Mouse (Mus musculus) intestine, embryonic 16.5 days (tissue): ENCODE results near the gene Wipf3. TPM values are rescaled to one million over a fixed set of nuclear protein-coding genes. Genes with fewer than 3 reads are reported as not detected.

Experiments
- ATAC-seq: fragments of 200-750 bp; cut with Nextera tagmentation; 2 replicates; pipeline ENCODE4 v1.8.0; 2017; ENCODE audit warnings: moderate TSS enrichment, moderate library complexity
- H3K27ac ChIP-seq: fragments of 300-500 bp; sonication (generic); 2 replicates; pipeline ENCODE4 v1.5.1; 2014; ENCODE audit warnings: mild to moderate bottlenecking, low read length
- H3K27me3 ChIP-seq: fragments of 300-500 bp; sonication (generic); replicated peaks from 2 replicates; pipeline ENCODE4 v1.6.1; 2014; ENCODE audit warnings: low read length, control low read depth, mixed read lengths; ENCODE audit not compliant: control insufficient read depth, insufficient read depth
- H3K36me3 ChIP-seq: fragments of 300-500 bp; sonication (generic); 2 replicates; pipeline ENCODE4 v1.6.1; 2014; ENCODE audit warnings: low read length, control low read depth; ENCODE audit not compliant: control insufficient read depth, insufficient read depth
- H3K4me1 ChIP-seq: fragments of 300-500 bp; sonication (generic); 2 replicates; pipeline ENCODE4 v1.6.1; 2014; ENCODE audit warnings: low read length, control low read depth, mixed read lengths; ENCODE audit not compliant: control insufficient read depth, insufficient read depth
- H3K4me2 ChIP-seq: fragments of 300-500 bp; sonication (generic); 2 replicates; pipeline ENCODE4 v1.6.1; 2014; ENCODE audit warnings: low read depth, low read length, control low read depth
- H3K4me3 ChIP-seq: fragments of 300-500 bp; sonication (generic); 2 replicates; pipeline ENCODE4 v1.5.1; 2014; ENCODE audit warnings: mild to moderate bottlenecking, low read length
- H3K9ac ChIP-seq: fragments of 300-500 bp; sonication (generic); 2 replicates; pipeline ENCODE4 v1.6.1; 2014; ENCODE audit warnings: low read depth, low read length
- H3K9me3 ChIP-seq: fragments of 300-500 bp; sonication (generic); 2 replicates; pipeline ENCODE4 v1.6.1; 2016; ENCODE audit warnings: low read length, control low read depth; ENCODE audit not compliant: control insufficient read depth
- WGBS: fragments of 180-500 bp; shearing (Covaris S2); extraction: QIAGEN DNeasy Blood & Tissue Kit; methylation state at CpG from one replicate; pipeline ENCODE4 v1.1.7; 2014; 5-methylcytosine and 5-hydroxymethylcytosine counted together
- polyA plus RNA-seq: library from polyadenylated mRNA; unstranded; fragments of >200 nt; fragmentation: Nextera tagmentation; extraction: Ambion mirVana; gene quantifications from 2 replicates; pipeline ENCODE4 v1.2.1, GENCODE M21; 2015

Wipf3 gene
- polyA plus RNA-seq, 1 experiment from 2014 or later: 1.7 TPM

DNA sequence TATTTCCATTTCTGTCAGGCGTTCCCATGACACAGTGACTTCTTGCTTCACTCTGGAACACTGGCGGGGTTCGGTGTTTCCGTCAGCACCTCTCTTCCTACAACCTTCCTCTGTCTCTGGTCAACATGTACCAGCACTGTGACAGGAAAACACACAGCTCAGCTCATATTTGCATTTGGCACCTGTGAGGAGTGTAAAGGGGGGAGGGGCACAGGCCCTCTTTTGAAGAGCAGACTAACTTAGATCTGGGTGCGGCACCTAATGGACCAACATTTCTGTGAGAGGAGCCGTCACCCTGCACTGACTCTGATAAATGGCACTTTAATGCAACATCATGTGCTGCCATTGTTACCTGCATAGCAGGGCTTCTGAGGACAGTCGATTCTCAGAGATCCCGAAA, 4.2 kb upstream of the Wipf3 start:
- H3K36me3 ChIP-seq: no peaks in the 10 kb centered on the region
- no peak overlapping the region for H3K9ac ChIP-seq
- H3K9me3 ChIP-seq: no peaks in the 10 kb centered on the region
- H3K4me3 ChIP-seq: no peak overlapping the region
- 76% methylated on average over 8 of the region's 8 CpGs for WGBS
- no peak overlapping the region for H3K4me2 ChIP-seq
- no peak overlapping the region for H3K27ac ChIP-seq
- peaks cover 16% of the 10 kb centered on the region for H3K4me1 ChIP-seq
- H3K27me3 ChIP-seq: peaks cover 7% of the 10 kb centered on the region; the same call in 1 of the 2 replicates
- ATAC-seq: no peak

DNA sequence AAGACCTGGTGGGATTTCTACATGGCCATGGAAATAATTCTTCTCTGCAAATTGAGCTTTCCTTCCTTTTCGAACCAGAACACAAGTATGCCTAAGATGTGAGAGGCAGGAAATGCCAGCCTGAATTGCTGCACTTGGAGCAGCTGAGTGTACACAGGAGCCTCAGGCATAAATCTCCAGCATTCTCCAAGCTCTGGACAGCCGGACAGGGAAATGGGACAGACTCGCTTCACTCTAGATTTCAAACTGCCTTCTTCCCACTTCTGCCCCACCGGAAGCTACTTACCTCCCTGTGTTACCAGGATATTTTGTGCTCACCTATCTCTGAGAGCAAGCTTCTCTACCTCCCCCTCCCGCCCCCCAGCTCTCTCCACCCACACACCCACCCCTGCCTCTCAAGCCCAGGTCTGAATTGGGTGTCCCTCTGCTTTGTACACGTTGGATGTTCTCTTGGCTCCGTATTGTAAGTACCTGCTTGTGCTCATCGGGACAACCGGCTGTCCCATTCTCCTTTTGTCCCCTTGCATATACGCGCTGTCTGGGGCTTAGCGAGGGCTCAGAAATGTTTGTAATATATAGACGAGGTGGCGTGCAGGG, 455 bp upstream of the Wipf3 start:
- 4% methylated on average over 14 of the region's 14 CpGs for WGBS
- H3K4me3 ChIP-seq: peak overlapping the region; percentile 60

DNA sequence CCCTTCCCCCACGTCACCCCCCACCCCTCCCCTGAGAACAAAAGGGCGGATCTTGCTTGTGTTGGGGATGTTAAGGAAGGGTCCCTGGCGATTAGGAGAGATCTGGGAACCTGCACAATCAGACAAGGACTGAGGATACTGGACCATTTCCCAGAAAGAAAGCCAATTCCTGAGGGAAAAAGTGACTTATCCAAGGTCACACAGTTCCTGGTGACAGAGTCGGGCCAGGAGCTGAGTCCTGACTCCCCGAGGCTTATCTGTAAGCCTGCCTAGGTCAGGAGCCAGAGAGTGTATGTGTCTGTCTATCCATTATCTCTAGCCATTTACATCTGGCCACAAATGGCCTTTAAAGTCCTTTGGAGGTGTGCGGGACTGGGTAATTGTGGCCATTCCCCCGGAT, 818 bp downstream of the Wipf3 start:
- no peak for ATAC-seq
- Histone ChIP-seq H3K27me3 (peaks cover 7% of the 10 kb centered on the region; the same call in 1 of the 2 replicates), H3K4me1 (peaks cover 16% of the 10 kb centered on the region), H3K27ac (no peak overlapping the region), H3K9ac (peak overlapping the region; percentile 72), H3K4me3 (peak overlapping the region; percentile 60), H3K9me3 (no peaks in the 10 kb centered on the region), H3K4me2 (peak overlapping the region; percentile 95), H3K36me3 (no peaks in the 10 kb centered on the region)
- 30% methylated on average over 7 of the region's 7 CpGs for WGBS

More for the DNA sequence above, 455 bp upstream of the Wipf3 start:
- peaks cover 7% of the 10 kb centered on the region; the same call in 1 of the 2 replicates for H3K27me3 ChIP-seq
- H3K27ac ChIP-seq: peak overlapping the region; percentile 67
- no peaks in the 10 kb centered on the region for H3K36me3 ChIP-seq
- ATAC-seq: peak; percentile 22
- H3K9ac ChIP-seq: peak overlapping the region; percentile 72
- peak overlapping the region; percentile 95 for H3K4me2 ChIP-seq
- H3K4me1 ChIP-seq: peaks cover 16% of the 10 kb centered on the region
- H3K9me3 ChIP-seq: no peaks in the 10 kb centered on the region

DNA sequence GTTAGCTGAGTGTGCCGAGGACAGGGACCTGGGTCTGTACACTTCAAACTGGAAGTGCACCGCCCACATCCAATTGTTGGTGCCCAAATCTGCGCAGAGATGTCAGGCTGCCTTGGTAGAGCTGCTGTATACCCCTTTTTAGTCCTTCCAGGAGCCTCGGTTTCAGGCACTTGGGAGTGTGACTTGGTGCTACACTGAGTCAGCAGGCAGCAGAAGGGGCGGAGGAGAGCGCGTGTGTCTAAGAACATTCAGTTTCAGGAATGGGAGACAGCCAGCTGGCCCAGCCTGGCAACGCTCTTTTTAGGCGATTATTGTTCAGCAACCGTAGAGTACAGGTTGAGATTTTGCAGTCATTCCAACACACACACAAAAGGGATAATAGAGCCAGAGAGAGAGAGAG, 2.4 kb downstream of the Wipf3 start:
- Histone ChIP-seq H3K9ac (no peak overlapping the region), H3K4me3 (no peak overlapping the region), H3K27ac (no peak overlapping the region), H3K4me1 (peaks cover 21% of the 10 kb centered on the region), H3K36me3 (no peaks in the 10 kb centered on the region), H3K4me2 (no peak overlapping the region), H3K9me3 (no peaks in the 10 kb centered on the region), H3K27me3 (peaks cover 7% of the 10 kb centered on the region; the same call in 1 of the 2 replicates)
- WGBS: 71% methylated on average over 10 of the region's 10 CpGs
- no peak for ATAC-seq

DNA sequence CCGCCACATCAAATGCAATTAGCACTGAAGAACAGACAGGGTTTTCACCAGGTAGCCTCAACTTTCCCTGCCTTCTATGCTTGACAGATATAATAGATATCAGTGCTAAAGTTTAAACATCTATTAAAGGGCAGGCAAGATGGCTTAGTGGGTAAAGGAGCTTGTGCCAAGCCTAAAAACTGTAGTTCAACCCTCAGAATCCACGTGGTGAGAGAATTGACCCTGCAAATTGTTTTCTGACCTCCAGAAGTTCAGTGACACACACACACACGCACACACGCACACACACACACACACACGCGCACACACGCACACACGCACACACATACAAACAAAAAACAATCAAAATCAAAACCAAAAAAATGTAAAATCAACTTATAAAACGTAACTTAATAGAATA, 2.8 kb downstream of the Wipf3 start:
- no peak for ATAC-seq

DNA sequence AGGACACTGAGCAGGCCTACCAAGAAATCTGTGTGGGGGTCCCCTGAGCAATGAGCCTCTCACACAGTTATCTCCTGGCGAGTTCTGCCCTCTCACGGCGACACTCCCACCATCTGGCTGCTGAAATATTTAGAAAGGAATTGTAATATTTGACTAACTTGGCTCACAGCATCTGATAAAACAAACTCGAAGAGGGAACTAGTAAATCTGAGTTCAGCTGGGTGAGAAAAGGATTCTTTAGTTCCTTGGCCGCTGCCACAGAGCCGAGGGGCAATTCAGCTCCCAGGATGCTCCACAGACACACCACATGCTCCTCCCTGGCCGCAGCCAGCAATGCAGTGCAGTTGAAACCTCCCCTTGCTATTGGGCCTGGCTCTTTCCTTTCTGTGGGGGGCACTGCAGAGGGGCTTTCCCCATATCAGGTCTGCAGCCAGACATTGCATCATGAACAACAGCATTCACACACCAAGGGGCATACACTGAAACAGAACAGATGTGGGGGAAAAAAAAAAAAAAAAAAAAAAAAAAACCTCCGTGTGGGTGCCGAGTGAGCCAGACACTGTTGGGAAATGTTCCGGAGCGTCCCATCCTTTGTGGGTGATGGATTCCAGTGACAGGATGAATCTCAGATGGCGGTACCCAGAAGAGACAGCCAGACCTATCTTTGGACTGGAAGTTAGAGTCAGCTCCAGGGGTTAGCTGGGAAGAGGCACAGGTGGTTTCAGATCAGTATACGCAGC, 3.6 kb downstream of the Wipf3 start:
- H3K4me1 ChIP-seq: peaks cover 21% of the 10 kb centered on the region
- no peak for ATAC-seq
- no peaks in the 10 kb centered on the region for H3K9me3 ChIP-seq
- WGBS: 51% methylated on average over 13 of the region's 13 CpGs
- peaks cover 7% of the 10 kb centered on the region; the same call in 1 of the 2 replicates for H3K27me3 ChIP-seq
- no peak overlapping the region for H3K4me2 ChIP-seq
- H3K27ac ChIP-seq: no peak overlapping the region
- H3K9ac ChIP-seq: no peak overlapping the region
- H3K4me3 ChIP-seq: no peak overlapping the region
- no peaks in the 10 kb centered on the region for H3K36me3 ChIP-seq

More for the DNA sequence above, 2.8 kb downstream of the Wipf3 start:
- no peaks in the 10 kb centered on the region for H3K9me3 ChIP-seq
- no peaks in the 10 kb centered on the region for H3K36me3 ChIP-seq
- peaks cover 7% of the 10 kb centered on the region; the same call in 1 of the 2 replicates for H3K27me3 ChIP-seq
- no peak overlapping the region for H3K4me2 ChIP-seq
- no peak overlapping the region for H3K4me3 ChIP-seq
- WGBS: 85% methylated on average over 9 of the region's 9 CpGs
- peaks cover 21% of the 10 kb centered on the region for H3K4me1 ChIP-seq
- H3K9ac ChIP-seq: no peak overlapping the region
- H3K27ac ChIP-seq: no peak overlapping the region

DNA sequence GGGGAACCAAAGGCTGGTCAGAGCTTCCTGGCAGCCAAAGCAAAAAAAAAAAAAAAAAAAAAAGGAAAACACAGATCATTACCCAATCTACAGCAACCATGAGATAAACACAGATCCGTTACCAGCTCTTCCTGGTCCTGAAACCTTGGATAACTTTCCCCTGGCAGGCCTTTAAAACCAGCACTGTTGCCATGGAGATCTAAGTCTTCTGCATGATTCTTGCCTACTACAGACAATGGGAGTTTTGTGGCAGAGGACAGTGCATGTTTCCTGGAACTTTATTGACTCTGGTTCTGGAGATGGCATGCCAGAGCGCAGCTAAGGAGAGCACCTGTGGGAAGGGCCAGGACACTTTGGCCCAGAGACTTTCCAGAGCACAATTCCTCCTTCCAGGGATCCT, 4.8 kb downstream of the Wipf3 start:
- WGBS: 37% methylated on average over 2 of the region's 2 CpGs
- H3K4me2 ChIP-seq: no peak overlapping the region
- no peaks in the 10 kb centered on the region for H3K9me3 ChIP-seq
- peaks cover 13% of the 10 kb centered on the region for H3K4me1 ChIP-seq
- H3K36me3 ChIP-seq: no peaks in the 10 kb centered on the region
- no peak overlapping the region for H3K9ac ChIP-seq
- H3K27me3 ChIP-seq: peaks cover 3% of the 10 kb centered on the region; the same call in 1 of the 2 replicates
- no peak overlapping the region for H3K27ac ChIP-seq
- H3K4me3 ChIP-seq: no peak overlapping the region
- ATAC-seq: no peak

DNA sequence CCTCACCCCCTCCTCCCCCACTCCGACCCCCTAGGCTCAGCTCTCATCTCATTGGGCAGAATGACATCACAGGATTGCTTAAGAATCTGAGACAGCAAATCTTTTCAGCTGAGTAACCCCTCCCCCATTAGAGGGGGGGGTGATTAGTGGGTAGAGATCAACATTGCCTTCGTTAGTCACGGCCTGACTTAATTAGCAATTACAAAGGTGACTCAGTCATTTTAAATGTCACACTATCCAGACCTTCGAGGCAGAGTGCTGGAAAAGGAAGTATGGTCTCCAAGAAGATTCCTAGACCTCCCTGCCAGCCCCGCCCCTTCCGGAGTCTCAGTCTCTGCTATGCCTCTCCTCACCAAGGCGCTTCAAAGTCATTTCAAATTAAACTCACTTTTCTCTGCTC, 6.3 kb downstream of the Wipf3 start:
- ATAC-seq: no peak
- WGBS: 49% methylated on average over 7 of the region's 7 CpGs

DNA sequence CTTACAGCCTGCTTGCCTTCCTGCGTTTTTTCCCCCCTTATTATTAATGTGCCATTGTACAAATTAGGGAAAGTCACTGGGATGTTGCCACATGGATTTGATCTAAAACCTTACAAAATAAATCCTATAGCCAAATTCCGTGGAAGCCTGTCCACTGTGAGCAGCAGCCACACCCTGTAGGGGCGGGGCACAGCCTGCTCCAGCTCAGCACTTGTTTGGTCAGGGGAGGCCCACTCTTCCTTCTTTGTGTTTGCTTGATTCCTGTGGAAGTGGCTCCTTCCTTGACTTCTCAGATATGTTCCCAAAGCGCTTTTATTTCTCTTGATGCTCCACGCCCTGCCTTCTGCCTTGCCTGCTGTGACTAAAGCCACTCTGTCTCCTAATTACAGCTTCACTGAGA, 6.9 kb downstream of the Wipf3 start:
- Histone ChIP-seq H3K36me3 (no peaks in the 10 kb centered on the region), H3K4me2 (no peak overlapping the region), H3K27ac (no peak overlapping the region), H3K27me3 (no peaks in the 10 kb centered on the region), H3K9me3 (no peaks in the 10 kb centered on the region), H3K4me1 (peaks cover 4% of the 10 kb centered on the region; the same call in 1 of the 2 replicates), H3K4me3 (no peak overlapping the region), H3K9ac (no peak overlapping the region)
- ATAC-seq: 0 out of 2 replicates have a peak, but pooled peaks have one; percentile 42
- WGBS: 64% methylated on average over 5 of the region's 5 CpGs

More for the DNA sequence above, 6.3 kb downstream of the Wipf3 start:
- no peak overlapping the region for H3K27ac ChIP-seq
- no peaks in the 10 kb centered on the region for H3K9me3 ChIP-seq
- no peak overlapping the region for H3K4me2 ChIP-seq
- no peak overlapping the region for H3K4me3 ChIP-seq
- H3K27me3 ChIP-seq: no peaks in the 10 kb centered on the region
- H3K4me1 ChIP-seq: peaks cover 4% of the 10 kb centered on the region; the same call in 1 of the 2 replicates
- no peak overlapping the region for H3K9ac ChIP-seq
- no peaks in the 10 kb centered on the region for H3K36me3 ChIP-seq
